Mouse (Mus musculus) myocyte (in vitro differentiated cells): Measurements from ENCODE around the gene Sh3gl1. TPM values are rescaled to one million over a fixed set of nuclear protein-coding genes. Genes with fewer than 3 reads are reported as not detected.

Source experiments
- H3K27me3 ChIP-seq: one replicate; pipeline ENCODE4 v1.6.1; 2011; ENCODE audit not compliant: control insufficient read depth, insufficient read depth, insufficient read length
- H3K36me3 ChIP-seq: one replicate; pipeline ENCODE4 v1.6.1; 2011; ENCODE audit not compliant: control insufficient read depth, insufficient read depth
- H3K4me2 ChIP-seq: one replicate; pipeline ENCODE4 v1.6.1; 2011; ENCODE audit warnings: low read depth, control low read depth
- H3K4me3 ChIP-seq: one replicate; pipeline ENCODE4 v1.5.1; 2011; ENCODE audit warnings: mild to moderate bottlenecking, control low read depth, moderate library complexity
- H3K79me2 ChIP-seq: one replicate; pipeline ENCODE4 v1.6.1; 2011; ENCODE audit not compliant: control insufficient read depth, insufficient read depth
- H3ac ChIP-seq: one replicate; pipeline ENCODE4 v1.6.1; 2011; ENCODE audit not compliant: control insufficient read depth, insufficient read length
- CEBPB ChIP-seq: IDR thresholded peaks from 2 replicates; pipeline ENCODE4 v1.6.1; 2011; ENCODE audit warnings: mild to moderate bottlenecking, moderate library complexity; ENCODE audit not compliant: poor library complexity, insufficient read depth, severe bottlenecking
- E2F4 ChIP-seq: IDR thresholded peaks from one replicate; pipeline ENCODE4 v1.6.1; 2011; ENCODE audit warnings: mild to moderate bottlenecking, control low read depth, moderate library complexity; ENCODE audit not compliant: insufficient read depth
- MAX ChIP-seq: IDR thresholded peaks from one replicate; pipeline ENCODE4 v1.6.1; 2011; ENCODE audit warnings: low read depth, mild to moderate bottlenecking, control low read depth
- MYOD1 ChIP-seq, 3 experiments: IDR thresholded peaks; one replicate each; pipeline ENCODE4 v1.6.1; 2011; ENCODE audit warnings: control low read depth in 2 of 3, low read depth in 2 of 3, mild to moderate bottlenecking in 2 of 3, moderate library complexity in 1 of 3; ENCODE audit not compliant: insufficient read length in 2 of 3, control insufficient read depth in 1 of 3
- MYOG ChIP-seq, 3 experiments: IDR thresholded peaks; one replicate each; pipeline ENCODE4 v1.6.1; 2011; ENCODE audit warnings: control low read depth in 2 of 3, low read depth in 2 of 3, mild to moderate bottlenecking in 2 of 3; ENCODE audit not compliant: insufficient read length in 2 of 3, control insufficient read depth in 1 of 3, insufficient read depth in 1 of 3
- POLR2A ChIP-seq: IDR thresholded peaks from one replicate; pipeline ENCODE4 v1.6.1; 2011; ENCODE audit warnings: low read depth, mild to moderate bottlenecking, control low read depth, moderate library complexity; ENCODE audit not compliant: insufficient read length
- POLR2AphosphoS2 ChIP-seq: IDR thresholded peaks from one replicate; pipeline ENCODE4 v1.6.1; 2011; ENCODE audit warnings: low read depth, control low read depth; ENCODE audit not compliant: insufficient read length
- REST ChIP-seq: IDR thresholded peaks from one replicate; pipeline ENCODE4 v1.6.1; 2011; ENCODE audit warnings: mild to moderate bottlenecking, control low read depth, moderate library complexity; ENCODE audit not compliant: insufficient read depth, insufficient read length
- SRF ChIP-seq: IDR thresholded peaks from one replicate; pipeline ENCODE4 v1.6.1; 2011; ENCODE audit warnings: low read depth; ENCODE audit not compliant: control insufficient read depth, insufficient read length
- TCF12 ChIP-seq: IDR thresholded peaks from one replicate; pipeline ENCODE4 v1.6.1; 2011; ENCODE audit warnings: mild to moderate bottlenecking, control low read depth; ENCODE audit not compliant: poor library complexity, insufficient read depth, severe bottlenecking
- TCF3 ChIP-seq: IDR thresholded peaks from one replicate; pipeline ENCODE4 v1.6.1; 2011; ENCODE audit warnings: low read depth, control low read depth; ENCODE audit not compliant: insufficient read length
- USF1 ChIP-seq: IDR thresholded peaks from one replicate; pipeline ENCODE4 v1.6.1; 2011; ENCODE audit warnings: low read depth, mild to moderate bottlenecking, control low read depth, moderate library complexity
- polyA plus RNA-seq: library from polyadenylated mRNA; unstranded; fragments of >200 nt; fragmentation: generic; extraction: Trizol; gene quantifications from one replicate; pipeline ENCODE4 v1.2.1, GENCODE M21; 2012; ENCODE audit warnings: missing spikeins

Gene Sh3gl1
- polyA plus RNA-seq, 1 experiment, result 66.9 TPM

DNA sequence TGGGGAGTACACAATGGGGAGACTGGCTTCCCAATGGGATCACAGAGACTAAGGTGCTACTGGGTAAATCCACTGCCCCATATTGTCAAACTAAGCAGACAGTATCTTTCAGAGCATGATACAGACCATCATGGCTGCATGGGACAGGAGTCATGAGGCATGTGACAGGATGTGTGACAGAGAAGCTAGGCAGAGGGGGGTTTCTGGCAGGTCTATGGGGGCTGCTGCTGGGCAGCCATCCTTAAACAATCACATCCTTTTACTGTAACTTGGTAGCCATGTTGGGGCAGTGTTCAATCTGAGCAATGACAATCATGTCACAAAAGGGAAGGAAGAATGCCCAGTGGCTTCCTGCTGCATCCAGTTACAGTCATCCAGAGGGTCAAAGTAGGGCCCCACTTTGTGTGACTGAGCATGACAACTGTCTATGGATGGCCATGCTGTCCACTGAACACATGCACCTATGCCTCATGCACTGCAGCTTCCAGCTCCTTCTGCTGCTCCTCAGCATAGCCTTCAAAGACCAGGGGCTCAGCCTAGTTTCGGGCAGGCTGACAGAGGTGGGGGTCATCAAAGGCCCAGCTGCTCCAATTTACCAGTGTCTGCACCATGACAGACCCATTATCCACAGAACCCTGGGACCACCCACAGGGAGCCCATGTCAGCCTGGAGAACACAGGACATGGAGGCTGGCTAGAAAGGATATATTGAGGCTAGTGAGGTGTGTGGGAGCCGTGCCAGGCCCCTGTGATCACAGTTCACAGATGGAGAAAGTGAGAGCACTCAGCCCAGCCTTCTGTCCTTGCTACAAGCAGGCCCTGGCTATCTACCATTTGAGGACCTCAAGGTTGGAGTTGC lies 14.1 kb downstream of the Sh3gl1 start:
- no peaks in the 10 kb centered on the region for H3K36me3 ChIP-seq
- H3ac ChIP-seq, result no peak overlapping the region
- TF ChIP-seq POLR2AphosphoS2, result peak; percentile 27
- no peak for TF ChIP-seq E2F4
- H3K27me3 ChIP-seq, result no peaks in the 10 kb centered on the region
- H3K4me2 ChIP-seq, result no peak overlapping the region
- H3K4me3 ChIP-seq, result no peak overlapping the region
- H3K79me2 ChIP-seq, result peaks cover 67% of the 10 kb centered on the region

DNA sequence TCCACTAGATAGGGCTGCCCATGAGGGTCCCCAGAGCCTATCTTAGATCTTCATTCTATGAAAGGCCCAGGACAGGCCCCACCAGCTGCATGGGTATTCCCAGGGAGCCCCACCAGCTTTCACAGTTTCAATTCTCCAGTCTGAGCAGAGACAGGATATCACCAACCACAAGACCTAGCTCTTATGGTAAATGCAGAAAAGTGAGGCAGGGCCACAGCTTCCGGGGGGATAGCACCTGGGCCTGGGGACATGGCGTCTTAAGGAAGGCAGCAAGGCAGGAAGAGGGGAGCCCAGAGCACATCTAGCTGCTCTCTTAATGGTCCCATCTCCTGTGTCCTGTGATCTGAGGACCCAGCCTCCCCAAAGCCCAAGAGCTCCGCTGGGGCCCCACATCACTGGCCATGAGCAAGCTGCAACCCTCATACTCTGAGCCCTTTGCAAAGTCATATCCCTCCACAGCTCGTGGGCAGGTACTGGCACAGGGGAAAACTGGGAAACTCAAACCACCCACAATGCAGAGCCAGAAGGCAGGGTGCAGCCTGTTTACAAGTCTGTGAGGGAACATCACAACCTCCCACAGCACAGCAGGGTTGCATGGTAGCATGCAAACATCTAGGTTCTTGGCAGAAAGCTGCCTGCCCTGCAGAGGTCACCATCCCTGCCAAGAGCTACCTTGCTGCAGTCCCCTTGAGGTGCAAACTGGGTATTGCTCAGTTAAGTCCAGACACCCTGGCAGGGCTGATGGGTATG lies 15.1 kb downstream of the Sh3gl1 start:
- Histone ChIP-seq H3K4me3 (no peak overlapping the region), H3K79me2 (peaks cover 58% of the 10 kb centered on the region), H3ac (no peak overlapping the region), H3K27me3 (no peaks in the 10 kb centered on the region), H3K4me2 (no peak overlapping the region), H3K36me3 (no peaks in the 10 kb centered on the region)
- TF ChIP-seq POLR2A, result peak; percentile 5
- TF ChIP-seq USF1, result no peak

DNA sequence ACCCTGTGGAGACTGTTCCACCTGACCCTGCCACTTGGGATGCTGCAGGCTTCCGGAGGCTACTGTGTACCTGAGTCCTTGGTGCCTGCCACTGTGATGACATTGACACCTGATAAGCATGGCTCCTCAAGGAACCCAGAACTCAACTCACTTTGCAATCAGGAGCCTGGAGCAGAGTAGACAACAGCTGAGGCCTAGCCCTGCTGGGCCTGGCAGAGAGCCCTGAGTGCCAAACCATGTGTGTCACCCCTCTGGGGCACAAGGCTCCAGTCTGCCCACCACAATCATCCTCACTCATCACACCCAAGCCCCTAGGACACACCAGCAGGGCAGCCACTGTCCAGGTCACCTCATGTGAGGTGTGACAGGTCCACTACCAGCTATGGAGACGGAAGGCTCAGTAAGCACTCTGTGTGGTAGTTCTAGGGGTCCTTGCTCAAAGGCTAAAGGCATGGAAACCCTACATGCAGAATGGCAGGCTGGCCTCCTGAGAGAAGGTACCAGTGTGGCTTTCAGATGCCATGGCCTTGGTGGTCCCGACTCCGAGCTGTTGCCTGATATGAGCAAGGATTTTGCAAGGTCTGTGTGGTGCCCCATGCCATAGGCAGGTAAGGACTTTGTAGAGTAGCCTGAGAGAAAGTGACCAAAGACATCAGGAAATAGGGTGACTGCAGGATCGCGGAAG lies 15.9 kb downstream of the Sh3gl1 start:
- Histone ChIP-seq H3K4me3 (no peak overlapping the region), H3K27me3 (no peaks in the 10 kb centered on the region), H3K79me2 (peaks cover 52% of the 10 kb centered on the region), H3K36me3 (peaks cover 6% of the 10 kb centered on the region), H3K4me2 (no peak overlapping the region), H3ac (no peak overlapping the region)
- TF ChIP-seq REST, result no peak
- TF ChIP-seq MYOG (IDR thresholded peaks at IDR 0.05; ENCODE audit: control insufficient read depth in 1 of 3, insufficient read depth in 1 of 3, insufficient read length in 2 of 3, low read depth in 2 of 3), result peak in 2 of 3 experiments; percentile 45 to 90
- peak in 2 of 3 experiments; percentile 51 to 53 for TF ChIP-seq MYOD1 (IDR thresholded peaks at IDR 0.05; ENCODE audit: control insufficient read depth in 1 of 3, insufficient read length in 2 of 3, low read depth in 2 of 3)
- TF ChIP-seq POLR2AphosphoS2, result peak; percentile 72

GRCm38 (mm10) chr17:56018347-56019131 lies 17.9 kb downstream of the Sh3gl1 start:
- no peak overlapping the region for H3K4me2 ChIP-seq
- H3K79me2 ChIP-seq, result peaks cover 32% of the 10 kb centered on the region
- no peak overlapping the region for H3K4me3 ChIP-seq
- H3ac ChIP-seq, result no peak overlapping the region
- peaks cover 11% of the 10 kb centered on the region for H3K36me3 ChIP-seq
- no peaks in the 10 kb centered on the region for H3K27me3 ChIP-seq
- peak; percentile 52 for TF ChIP-seq POLR2A
- peak; percentile 82 for TF ChIP-seq POLR2AphosphoS2
- TF ChIP-seq MYOG (IDR thresholded peaks at IDR 0.05; ENCODE audit: control insufficient read depth in 1 of 3, insufficient read depth in 1 of 3, insufficient read length in 2 of 3, low read depth in 2 of 3), result no peak

DNA sequence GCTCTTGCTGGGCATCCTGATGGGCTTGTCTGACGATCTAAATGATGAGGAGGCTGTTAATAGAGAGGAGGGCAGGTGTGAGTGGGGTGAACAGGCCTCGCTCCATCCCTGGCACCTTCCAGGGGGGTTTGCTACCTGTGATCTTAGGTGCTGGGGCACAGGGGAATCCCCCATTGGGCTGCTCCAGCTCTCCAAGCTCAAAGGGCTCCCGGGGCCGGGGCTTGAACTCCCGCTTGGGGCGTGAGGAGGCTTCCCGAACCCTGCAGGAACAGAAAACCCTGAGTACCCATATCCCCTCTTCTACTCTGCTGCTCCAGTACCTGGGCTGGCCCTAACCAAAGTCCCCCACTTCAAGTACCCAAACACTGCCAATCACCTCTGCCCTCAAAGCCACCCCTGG lies 18.6 kb downstream of the Sh3gl1 start:
- H3K36me3 ChIP-seq, result peaks cover 15% of the 10 kb centered on the region
- TF ChIP-seq MAX (no peak), TCF3 (no peak), E2F4 (no peak), MYOD1 (IDR thresholded peaks at IDR 0.05; ENCODE audit: control insufficient read depth in 1 of 3, insufficient read length in 2 of 3, low read depth in 2 of 3) (no peak), CEBPB (no peak), MYOG (IDR thresholded peaks at IDR 0.05; ENCODE audit: control insufficient read depth in 1 of 3, insufficient read depth in 1 of 3, insufficient read length in 2 of 3, low read depth in 2 of 3) (no peak), REST (no peak), POLR2AphosphoS2 (no peak), POLR2A (no peak), SRF (no peak), TCF12 (no peak), USF1 (no peak)
- H3K79me2 ChIP-seq, result peaks cover 25% of the 10 kb centered on the region
- no peak overlapping the region for H3K4me2 ChIP-seq
- no peak overlapping the region for H3ac ChIP-seq
- H3K27me3 ChIP-seq, result no peaks in the 10 kb centered on the region
- H3K4me3 ChIP-seq, result no peak overlapping the region
